Mouse (Mus musculus): ENCODE measurements around the gene Ube2f.

The Ube2f gene

DNA sequence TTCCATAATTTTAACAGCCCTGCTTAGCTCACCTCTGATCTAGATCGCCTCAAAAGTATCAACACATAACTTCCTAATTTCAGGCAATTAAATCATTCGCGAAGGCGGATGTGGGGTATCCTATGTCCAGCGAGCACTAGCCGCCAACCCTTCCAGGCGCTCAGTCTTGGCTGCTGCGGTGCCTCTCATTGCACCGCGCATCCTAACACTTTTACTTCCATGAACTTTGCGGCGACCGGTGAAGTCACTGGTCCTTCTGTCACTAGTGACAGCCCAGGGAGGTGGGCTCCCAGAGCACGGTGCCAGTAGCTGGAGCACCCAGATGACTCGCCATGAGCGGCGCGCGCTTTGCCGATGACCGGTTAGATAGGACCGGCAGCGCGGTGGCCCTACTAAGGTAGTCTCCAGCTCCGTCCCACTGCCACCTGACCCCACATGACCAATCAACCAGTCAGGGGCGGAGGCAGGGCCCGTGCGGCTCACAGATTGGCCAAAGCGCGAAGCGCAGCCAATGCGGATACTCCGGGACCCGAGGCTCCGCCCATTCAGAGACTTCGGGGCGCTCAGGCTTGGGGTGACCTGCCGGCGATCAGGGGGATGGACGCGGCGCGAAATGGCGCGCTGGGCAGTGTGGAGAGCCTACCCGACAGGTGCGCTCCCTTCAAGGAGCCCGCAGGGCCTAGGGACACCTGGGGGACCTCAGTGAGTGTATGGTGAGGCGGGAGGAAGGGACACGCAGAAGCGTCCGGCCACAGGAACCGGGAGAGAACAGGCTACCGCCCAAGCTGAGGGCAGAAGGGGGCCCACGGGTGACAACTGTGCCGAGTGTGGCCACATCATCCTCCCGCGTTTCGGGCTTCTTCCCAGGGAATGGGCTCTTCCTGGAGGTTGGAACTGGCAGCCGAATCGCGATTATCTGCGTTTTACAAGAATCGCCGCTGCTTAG, 48.0 kb downstream of the Ube2f start, which contains the start of gene Scly:
Gene Scly (plus strand): TSS at position 540 of the 946 bp plus-strand sequence.
- DNase-seq (ENCODE audit: low read depth, low spot score): peak; percentile 60

DNA sequence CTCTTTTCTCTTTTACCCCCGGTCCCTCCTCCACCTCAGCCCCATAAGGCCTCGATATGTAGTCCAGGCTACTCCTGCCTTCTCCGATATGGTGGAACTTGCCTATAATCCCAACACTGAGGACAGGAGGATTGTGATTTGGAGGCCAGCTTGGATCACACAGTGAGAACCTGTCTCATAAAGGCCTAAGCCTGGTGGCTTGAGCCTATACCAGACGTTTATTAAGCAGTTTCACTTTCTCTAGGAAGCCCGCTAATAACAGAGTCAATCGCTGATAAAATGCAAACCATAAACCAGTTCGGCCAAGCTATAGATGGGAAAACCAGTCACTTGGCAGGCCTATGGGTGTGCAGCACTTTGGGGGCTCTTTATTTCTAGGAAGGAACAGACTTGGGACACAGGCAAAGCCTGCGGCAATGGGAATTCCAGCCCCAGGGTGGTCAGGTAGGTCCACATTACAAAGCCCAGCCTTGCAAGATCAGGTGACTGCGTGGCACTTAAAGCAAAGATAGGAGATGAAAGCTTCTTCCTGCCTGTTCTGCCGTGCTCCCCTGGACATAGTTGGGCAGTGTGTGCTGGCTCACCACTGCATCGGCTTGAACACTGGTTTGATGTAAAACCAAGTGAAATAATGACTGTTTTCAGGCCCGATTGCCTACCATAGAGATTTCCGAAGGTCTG, 49.1 kb downstream of the Ube2f start:
- DNase-seq (ENCODE audit: low read depth, low spot score): no peak

DNA sequence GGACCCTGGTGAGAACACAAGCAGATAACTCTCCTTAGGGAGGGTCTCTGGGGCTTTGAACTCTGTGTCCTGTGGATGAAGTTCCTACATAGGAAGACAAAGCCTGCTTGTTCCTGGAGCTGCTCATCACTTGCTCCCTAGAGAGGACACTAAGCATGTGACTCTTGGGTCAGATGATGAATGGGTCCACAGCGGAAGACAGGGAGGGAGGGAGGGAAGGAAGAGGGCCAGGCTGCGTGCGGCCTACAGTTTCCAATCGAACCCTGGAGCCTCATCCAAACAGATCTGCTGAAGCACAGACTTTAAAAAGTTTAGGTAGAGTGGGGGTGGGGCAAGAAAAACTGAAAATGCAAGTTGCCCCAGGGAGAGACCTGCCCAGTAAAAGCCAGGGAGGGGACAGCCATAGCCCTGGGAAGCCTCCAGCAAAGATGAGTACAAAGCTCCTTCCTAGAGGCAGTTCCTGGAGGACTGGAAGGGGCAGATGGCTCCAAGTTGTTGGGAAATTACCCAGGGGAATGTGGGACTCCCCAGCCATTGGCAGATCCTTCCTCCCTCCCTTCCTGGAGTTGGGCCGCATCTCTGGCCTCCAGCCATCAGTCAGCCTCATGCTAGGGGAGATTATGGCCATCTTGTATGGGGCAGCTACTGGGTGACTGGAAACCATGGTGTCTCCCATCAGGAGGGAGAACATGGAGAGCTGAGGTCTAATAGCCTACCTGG, 49.8 kb downstream of the Ube2f start:
- DNase-seq (ENCODE audit: low read depth, low spot score): no peak

DNA sequence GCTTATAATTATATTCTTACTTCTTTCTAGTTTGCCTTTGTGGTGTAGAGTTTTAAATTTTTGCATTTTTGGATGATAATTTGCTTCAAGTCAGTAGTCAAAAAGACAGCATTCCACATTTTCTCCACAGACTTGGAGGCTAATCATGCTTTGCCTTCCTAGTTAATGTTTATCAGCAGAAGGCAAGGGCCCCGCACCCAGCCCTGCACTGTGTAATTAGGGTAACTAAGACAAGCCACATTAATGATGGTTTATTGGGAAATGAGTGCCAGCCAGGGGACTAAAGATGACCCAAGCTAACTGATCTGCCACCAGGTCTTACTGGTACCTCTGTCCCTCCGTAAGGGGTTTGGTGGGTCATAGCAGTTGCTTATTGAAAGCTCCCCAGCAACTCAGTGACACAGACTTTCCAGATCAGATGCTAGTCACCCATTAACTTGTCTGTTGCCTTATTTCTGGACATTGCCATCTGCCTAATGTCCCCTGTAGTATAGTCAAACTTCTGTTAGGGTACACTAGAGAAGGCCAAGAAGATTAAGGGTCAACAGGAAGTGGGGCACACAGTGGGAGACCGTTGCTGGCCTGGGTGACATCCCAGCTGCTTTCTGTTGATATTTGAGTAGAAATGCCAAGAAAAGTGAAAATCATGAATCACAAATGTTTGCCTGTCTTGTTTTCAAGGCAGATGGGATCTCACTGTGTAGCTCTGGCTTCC, 51.3 kb downstream of the Ube2f start:
- no peak for DNase-seq (ENCODE audit: low read depth, low spot score)

DNA sequence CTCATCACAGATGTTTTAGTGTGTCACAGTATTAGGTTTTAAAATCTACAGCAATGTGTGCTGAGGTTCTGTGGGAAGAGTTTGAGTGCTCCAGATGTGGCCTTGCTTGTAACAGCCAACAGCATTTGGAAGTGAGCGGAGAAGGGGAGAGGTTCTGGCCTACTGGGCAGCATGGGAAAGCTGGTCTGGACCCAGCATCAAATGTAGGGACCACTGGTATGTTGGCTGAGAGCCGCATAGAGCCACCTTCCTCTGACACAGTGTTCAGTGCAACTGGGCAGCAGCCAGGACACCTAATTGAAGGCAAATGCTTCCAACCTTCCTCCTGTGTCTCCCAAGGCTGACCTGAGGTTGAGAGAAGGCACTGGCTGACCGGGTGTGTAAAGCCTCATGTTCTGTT, 51.9 kb downstream of the Ube2f start:
- DNase-seq (ENCODE audit: low read depth, low spot score): no peak

DNA sequence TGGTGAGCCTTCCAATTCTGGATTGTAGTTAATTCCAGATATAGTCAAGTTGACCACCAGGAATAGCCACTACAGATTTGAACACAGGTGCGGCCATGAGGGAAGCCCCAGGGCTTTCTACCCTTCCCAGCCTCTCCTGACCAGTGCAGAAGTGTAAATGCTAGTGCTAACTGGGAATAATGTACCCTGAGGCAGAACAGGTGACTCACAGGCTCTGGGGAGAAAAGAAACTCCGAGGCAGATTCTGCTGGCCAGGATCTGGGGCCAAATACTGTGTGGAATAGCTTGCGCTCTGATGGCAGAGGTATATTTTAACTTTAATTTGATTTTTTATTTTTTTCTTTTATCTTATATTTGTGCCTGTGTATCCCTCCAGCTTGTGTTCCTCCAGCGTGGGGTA, 54.5 kb downstream of the Ube2f start:
- DNase-seq (ENCODE audit: low read depth, low spot score): no peak

DNA sequence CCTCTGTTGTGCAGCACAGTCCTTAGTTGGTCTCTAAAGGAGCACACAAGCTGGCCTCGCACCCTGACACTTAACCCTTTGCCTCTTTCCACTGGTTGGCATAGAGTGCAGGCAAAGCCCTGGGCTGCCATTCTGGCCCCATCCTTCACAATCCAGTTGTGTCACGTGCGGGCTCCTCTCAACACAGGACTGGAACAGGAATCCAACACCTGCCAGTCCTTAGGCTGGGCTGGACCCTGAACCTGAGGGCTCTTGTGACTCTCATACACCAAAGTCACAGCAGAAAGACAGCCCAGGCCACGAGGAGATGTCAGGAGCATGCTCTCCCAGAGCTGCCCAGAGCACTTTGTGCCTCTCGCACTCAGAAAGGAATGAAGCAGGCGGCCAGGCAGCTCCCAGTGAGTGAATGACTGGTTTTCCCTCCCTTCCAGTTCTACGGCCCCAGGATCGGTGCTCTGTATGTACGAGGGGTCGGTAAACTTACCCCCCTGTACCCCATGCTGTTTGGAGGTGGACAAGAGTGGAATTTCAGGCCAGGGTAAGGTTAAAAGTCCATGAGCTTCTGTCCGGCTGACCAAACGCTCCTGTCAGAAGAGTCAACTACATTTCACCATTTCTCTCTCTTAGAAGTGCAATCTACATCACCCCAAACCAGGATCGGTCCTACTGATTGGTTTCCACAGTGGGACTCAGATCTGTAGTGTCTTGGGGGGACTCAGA, 59.4 kb downstream of the Ube2f start:
- no peak for DNase-seq (ENCODE audit: low read depth, low spot score)

DNA sequence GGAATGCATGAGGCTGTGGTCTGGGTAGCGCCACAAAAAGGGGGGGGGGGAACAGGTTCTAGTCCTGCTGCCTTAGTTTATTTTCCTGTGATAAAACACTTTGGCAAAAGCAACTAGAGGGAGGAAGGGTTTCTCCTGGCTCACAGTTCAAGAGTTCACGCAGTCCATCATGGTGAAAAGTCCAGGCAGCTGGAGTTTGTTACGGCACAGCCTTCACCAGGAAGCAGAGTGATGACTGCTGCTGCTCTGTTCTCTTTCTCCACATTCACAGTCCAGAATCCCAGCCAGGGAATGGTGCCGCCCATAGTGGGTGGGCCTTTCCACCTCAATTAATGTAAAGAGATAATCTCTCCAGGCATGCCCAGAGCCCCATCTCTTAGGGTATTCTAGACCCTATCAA, 62.2 kb downstream of the Ube2f start:
- DNase-seq (ENCODE audit: low read depth, low spot score): no peak

DNA sequence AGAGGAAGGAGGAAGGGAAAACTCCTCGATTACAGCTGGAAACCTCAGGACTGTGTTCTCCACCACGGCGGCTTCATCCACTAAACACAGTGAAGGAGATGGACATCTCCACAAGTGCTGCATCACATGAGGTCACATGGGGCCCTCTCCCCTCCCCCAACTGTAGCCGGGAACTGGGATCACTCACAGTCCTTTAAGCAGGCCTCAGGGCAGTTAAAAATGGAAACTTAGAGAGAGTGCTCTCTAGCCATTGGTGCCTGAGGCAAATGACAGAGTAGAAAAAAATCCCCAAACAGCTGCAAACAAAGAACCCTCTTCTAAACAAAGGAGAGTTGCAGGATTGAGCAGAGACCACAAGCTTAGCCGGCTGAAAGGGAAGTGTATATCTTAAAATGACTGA, 63.1 kb downstream of the Ube2f start:
- no peak for DNase-seq (ENCODE audit: low read depth, low spot score)

DNA sequence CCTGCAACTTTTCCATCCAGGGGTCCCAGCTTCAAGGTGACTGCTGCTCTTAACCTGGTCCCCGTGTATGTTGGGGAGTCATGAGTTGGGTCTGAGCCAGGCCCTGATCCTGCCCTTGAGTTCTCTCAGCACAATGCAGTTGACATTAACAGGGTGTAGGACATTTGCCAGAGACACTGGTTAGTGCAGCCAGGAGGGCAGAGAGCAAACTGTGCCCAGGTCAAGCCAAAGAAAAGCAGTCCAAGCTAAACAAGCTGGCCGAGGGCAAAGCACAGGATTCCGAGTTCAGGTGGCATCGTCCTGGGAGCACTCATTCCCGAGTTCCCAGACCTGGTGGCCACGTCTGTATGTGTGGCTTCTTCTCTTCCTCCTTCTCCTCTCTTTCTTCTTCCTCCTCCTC, 67.6 kb downstream of the Ube2f start:
- no peak for DNase-seq (ENCODE audit: low read depth, low spot score)

DNA sequence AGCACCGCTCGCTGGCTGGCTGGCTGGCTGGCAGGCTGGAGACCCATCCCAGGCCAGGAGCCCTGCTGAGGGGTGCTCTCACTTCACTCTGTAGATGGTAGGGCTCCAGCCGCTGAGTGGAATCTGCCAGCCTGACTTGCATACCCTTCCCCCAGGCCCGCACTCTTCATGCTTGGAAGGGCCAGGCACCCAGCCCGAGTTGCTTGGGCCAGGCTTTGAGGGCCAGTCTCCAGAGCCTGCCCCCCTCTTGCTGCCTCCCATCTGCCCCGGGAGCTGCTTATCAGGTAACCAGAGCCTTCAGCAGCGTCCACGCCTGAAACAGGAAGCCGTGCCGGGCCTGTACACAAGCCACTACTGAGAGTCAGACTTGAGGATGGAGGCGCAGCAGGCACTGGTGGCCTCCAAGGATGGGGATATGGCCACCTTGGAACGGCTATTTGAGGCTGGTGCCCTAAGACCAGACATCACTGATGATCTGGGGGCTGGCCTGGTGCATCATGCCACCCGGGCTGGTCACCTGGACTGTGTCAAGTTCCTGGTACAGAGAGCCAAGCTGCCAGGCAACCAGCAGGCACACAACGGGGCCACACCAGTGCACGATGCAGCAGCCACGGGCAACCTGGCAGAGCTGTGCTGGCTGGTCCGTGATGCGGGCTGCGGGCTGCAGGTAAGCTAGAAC, 71.8 kb downstream of the Ube2f start, which contains the start of gene Espnl:
Gene Espnl (plus strand): TSS at position 316 of the 679 bp plus-strand sequence.
- DNase-seq (ENCODE audit: low read depth, low spot score): no peak

DNA sequence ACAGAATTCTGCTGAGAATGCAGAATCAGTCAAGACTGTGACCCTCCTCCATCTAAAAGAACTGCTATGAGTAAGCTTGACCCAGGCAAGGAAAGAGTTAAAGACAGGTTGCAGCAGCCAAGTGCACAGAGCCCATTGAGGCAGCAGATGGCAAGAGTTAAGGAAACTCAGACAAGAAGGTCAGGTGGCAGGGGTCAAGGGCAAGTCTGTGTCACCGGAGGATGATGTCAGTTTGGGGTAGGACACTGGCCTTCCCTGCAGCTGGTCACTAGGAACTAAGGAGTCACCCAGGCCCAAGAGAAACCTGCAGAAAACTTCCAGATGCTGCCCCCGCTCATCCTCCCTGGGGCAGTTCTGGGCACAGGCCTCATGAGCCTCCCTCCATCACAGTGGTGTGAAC, 74.5 kb downstream of the Ube2f start:
- DNase-seq (ENCODE audit: low read depth, low spot score): no peak

DNA sequence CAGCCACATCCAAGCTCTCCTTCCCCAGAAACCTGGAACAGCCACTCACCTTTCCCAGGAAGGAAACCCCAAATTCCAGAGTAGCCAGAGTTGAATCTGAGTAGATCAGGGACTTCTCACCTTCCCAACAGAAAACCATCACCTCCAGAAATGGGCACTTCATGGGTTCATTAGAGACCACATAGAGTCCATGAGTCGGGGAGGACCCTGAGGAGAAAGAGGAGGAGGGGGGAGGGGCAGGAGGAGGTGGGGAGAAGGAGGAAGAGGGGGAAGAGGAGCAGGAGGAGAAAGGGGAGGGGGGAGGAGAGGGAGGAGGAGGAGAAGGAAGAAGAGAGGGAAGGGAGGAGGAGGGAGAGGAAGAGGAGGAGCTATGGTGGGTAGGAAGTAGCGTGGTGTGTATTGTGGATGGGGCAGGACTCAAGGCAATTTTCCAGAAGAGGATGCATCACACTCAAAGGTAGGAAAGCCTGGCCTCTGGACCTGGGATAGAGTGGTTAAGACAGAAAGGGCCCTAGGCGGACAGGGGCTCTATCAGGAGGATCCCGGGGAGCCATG, 75.5 kb downstream of the Ube2f start:
- no peak for DNase-seq (ENCODE audit: low read depth, low spot score)

DNA sequence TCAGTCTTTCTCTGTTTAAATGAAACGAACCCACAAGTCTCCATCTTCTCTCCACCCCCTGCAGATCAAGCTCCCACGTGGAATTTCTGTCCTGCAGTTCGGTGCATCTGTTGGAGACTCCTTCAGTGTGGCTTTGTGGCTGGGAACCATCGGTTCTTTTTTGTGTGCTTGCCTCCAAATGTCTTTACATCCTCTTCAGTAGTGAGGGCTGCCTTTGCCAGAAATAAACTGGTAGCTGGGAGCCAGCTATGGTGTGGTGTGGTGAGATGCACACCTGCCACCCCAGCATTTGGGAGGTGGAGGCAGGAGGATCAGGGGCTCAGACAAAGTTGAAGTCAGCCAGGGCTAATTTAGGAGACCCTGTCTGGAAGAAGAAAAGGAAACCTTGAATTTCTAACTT, 82.0 kb downstream of the Ube2f start:
- DNase-seq (ENCODE audit: low read depth, low spot score): no peak

DNA sequence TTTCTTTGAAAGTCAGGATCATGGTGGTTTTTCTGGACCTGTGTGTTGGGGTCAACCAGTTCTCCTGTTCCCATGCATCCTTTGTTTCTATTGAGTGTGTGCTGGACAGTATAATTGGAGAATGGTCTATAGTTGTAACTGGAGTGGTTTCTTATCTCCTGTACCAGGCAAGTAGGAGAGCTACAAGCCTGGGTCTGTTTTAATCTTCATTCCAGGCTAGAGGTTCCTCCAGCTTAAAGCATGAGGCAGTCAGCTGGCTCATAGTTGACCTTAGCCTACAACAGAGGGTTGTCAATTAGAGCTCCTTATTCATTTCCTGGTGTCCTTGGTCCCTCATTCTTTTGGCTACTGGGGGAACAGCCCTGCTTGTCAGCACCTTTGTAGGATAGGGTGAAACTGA, 83.5 kb downstream of the Ube2f start:
- DNase-seq (ENCODE audit: low read depth, low spot score): no peak

DNA sequence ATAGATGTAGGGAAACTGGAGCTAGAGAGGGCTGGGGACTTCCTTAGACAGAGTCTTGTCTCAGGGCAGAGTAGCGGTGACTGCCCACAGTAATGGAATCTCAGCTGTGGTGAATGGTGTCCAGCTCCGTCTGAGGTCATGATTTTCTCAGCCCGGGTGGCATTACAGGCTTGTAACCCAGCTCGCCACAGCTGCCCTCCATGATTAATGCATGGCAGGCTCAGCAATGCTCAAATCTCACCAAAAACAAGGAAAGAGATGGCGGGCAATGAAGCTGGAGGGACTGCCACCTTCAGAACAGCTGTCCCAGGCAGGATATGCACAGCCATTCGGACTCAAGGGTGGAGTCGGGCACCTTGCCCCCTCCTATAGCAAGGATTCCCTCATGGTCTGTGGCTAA, 87.3 kb downstream of the Ube2f start:
- DNase-seq (ENCODE audit: low read depth, low spot score): no peak
